Mouse (Mus musculus) liver, embryonic 12.5 days (tissue): ENCODE results near the gene Trmu. TPM values are rescaled to one million over a fixed set of nuclear protein-coding genes. Genes with fewer than 3 reads are reported as not detected.

Experiments used
- ATAC-seq: fragments of 200-750 bp; cut with Nextera tagmentation; 2 replicates; pipeline ENCODE4 v1.8.0; 2017; ENCODE audit warnings: moderate number of reproducible peaks, mild to moderate bottlenecking, moderate library complexity
- H3K27ac ChIP-seq: fragments of 300-500 bp; sonication (generic); 2 replicates; pipeline ENCODE4 v1.5.1; 2016; ENCODE audit warnings: mild to moderate bottlenecking
- H3K27me3 ChIP-seq: fragments of 300-500 bp; sonication (generic); replicated peaks from 2 replicates; pipeline ENCODE4 v1.6.1; 2016; ENCODE audit warnings: mild to moderate bottlenecking, moderate library complexity
- H3K36me3 ChIP-seq: fragments of 300-500 bp; sonication (generic); 2 replicates; pipeline ENCODE4 v1.6.1; 2016; ENCODE audit warnings: mild to moderate bottlenecking, moderate library complexity
- H3K4me1 ChIP-seq: fragments of 300-500 bp; sonication (generic); 2 replicates; pipeline ENCODE4 v1.6.1; 2016
- H3K4me2 ChIP-seq: fragments of 300-500 bp; sonication (generic); 2 replicates; pipeline ENCODE4 v1.6.1; 2016; ENCODE audit warnings: mild to moderate bottlenecking, moderate library complexity
- H3K4me3 ChIP-seq: fragments of 300-500 bp; sonication (generic); 2 replicates; pipeline ENCODE4 v1.5.1; 2016; ENCODE audit warnings: mild to moderate bottlenecking, moderate library complexity
- H3K9ac ChIP-seq: fragments of 300-500 bp; sonication (generic); 2 replicates; pipeline ENCODE4 v1.6.1; 2016; ENCODE audit warnings: mild to moderate bottlenecking, moderate library complexity
- H3K9me3 ChIP-seq: fragments of 300-500 bp; sonication (generic); replicated peaks from 2 replicates; pipeline ENCODE4 v1.6.1; 2016; ENCODE audit warnings: mild to moderate bottlenecking, moderate library complexity
- WGBS: fragments of 180-500 bp; shearing (Covaris S2); methylation state at CpG from one replicate; pipeline ENCODE4 v1.1.7; 2016; ENCODE audit not compliant: insufficient replicate concordance; 5-methylcytosine and 5-hydroxymethylcytosine counted together
- polyA plus RNA-seq: library from polyadenylated mRNA; unstranded; fragments of >200 nt; fragmentation: Nextera tagmentation; extraction: Ambion mirVana; gene quantifications from 2 replicates; pipeline ENCODE4 v1.2.1, GENCODE M21; 2016

Trmu gene
- polyA plus RNA-seq, 1 experiment from 2014 or later = 22.1 TPM

DNA sequence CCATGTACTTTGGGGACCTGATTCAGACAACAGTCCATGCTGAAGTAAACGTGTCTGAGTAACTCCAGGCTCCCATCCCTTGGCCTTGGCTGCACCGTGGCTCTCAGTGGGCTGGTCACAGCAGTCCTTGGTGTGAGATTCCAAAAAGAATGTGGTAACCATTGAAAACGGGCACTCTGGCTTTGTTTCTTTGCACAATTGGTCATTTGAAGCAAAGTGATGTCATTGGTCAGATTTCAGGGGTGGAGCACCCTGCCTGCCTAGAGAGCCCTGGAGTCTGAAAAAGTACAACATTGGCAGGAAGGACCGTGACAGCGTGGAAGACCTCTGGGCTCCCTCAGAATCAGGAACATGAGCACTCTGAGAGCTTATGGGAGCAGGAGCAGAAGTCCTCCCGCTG, 20.3 kb downstream of the Trmu start:
- no peak overlapping the region for H3K4me3 ChIP-seq
- peaks cover 8% of the 10 kb centered on the region; the same call in 1 of the 2 replicates for H3K27me3 ChIP-seq
- no peak for ATAC-seq
- peaks cover 10% of the 10 kb centered on the region; the same call in 1 of the 2 replicates for H3K4me1 ChIP-seq
- WGBS = 65% methylated on average over 6 of the region's 6 CpGs
- no peak overlapping the region for H3K9ac ChIP-seq
- H3K27ac ChIP-seq = no peak overlapping the region
- no peaks in the 10 kb centered on the region for H3K9me3 ChIP-seq
- peaks cover 38% of the 10 kb centered on the region for H3K36me3 ChIP-seq
- no peak overlapping the region for H3K4me2 ChIP-seq

DNA sequence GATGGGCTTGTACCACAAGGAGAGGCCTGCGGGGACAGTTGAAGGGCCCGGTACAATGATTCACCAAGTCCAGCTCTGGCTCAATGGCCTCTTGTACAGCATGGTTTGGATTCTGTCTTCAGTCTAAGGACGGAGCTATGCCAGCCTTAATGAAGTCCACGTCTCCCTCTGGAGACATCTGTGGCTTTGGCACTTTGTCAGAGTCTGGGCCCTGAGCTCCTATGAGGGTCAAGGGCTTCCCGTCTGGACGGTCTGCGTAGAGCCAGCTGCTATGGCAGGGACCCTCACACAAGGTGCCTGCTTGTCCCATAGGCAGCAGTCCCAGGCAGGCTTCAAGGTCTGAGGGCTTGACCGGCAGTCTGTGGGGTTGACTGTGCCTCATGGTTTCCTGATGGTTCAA, 21.2 kb downstream of the Trmu start:
- H3K4me1 ChIP-seq = peaks cover 10% of the 10 kb centered on the region; the same call in 1 of the 2 replicates
- 82% methylated on average over 8 of the region's 8 CpGs for WGBS
- no peak overlapping the region for H3K9ac ChIP-seq
- H3K9me3 ChIP-seq = no peaks in the 10 kb centered on the region
- no peak for ATAC-seq
- peaks cover 8% of the 10 kb centered on the region; the same call in 1 of the 2 replicates for H3K27me3 ChIP-seq
- no peak overlapping the region for H3K4me3 ChIP-seq
- no peak overlapping the region for H3K4me2 ChIP-seq
- H3K36me3 ChIP-seq = peaks cover 29% of the 10 kb centered on the region
- H3K27ac ChIP-seq = no peak overlapping the region

DNA sequence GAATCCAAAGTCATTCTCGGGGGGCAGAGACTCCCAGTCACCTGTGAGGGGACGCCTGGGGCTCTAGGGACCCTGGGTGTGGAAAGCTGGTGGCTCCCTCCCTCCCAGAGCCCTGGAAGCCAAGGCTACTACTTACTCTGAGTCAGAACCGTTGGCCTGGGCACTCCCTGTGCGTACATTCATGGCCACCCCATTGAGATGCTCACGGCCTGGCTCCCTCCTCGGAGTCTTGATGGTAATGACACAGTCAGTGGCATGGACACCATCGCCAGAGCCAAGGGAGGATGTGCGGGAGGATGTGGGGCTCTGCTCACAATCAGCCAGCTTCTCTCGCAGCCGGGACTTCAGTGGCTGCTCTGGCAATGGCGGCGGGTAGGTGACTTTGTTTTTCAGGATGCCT, 21.7 kb downstream of the Trmu start:
- Histone ChIP-seq H3K4me3 (no peak overlapping the region), H3K36me3 (peaks cover 24% of the 10 kb centered on the region), H3K4me1 (peaks cover 10% of the 10 kb centered on the region; the same call in 1 of the 2 replicates), H3K9me3 (no peaks in the 10 kb centered on the region), H3K9ac (no peak overlapping the region), H3K27me3 (peaks cover 8% of the 10 kb centered on the region; the same call in 1 of the 2 replicates), H3K27ac (no peak overlapping the region), H3K4me2 (no peak overlapping the region)
- no peak for ATAC-seq
- WGBS = 70% methylated on average over 12 of the region's 12 CpGs

DNA sequence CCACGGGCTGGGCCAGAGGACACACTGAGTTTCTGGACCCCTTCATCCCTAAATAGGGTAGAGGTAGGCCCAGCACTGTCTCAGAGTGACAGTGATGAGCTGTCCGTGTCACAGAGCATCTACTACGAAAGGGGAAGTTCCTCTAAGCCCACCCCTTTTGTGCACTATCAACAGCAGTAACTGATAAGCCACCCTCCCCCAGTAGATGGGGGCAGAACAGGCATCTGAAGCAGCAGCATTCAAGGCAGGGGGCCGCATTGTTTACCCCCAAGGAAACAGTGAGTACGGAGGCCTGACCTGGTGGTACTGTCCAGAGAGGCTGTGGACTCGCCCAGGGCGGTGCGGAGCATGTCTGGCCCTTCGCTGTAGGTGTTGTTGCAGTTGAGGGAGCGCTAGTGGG, 23.4 kb downstream of the Trmu start:
- no peak overlapping the region for H3K27ac ChIP-seq
- H3K4me3 ChIP-seq = no peak overlapping the region
- no peaks in the 10 kb centered on the region for H3K9me3 ChIP-seq
- peaks cover 8% of the 10 kb centered on the region for H3K36me3 ChIP-seq
- no peak overlapping the region for H3K9ac ChIP-seq
- peaks cover 10% of the 10 kb centered on the region; the same call in 1 of the 2 replicates for H3K4me1 ChIP-seq
- no peak for ATAC-seq
- H3K4me2 ChIP-seq = no peak overlapping the region
- WGBS = 40% methylated on average over 10 of the region's 10 CpGs
- peaks cover 11% of the 10 kb centered on the region; the same call in 1 of the 2 replicates for H3K27me3 ChIP-seq

DNA sequence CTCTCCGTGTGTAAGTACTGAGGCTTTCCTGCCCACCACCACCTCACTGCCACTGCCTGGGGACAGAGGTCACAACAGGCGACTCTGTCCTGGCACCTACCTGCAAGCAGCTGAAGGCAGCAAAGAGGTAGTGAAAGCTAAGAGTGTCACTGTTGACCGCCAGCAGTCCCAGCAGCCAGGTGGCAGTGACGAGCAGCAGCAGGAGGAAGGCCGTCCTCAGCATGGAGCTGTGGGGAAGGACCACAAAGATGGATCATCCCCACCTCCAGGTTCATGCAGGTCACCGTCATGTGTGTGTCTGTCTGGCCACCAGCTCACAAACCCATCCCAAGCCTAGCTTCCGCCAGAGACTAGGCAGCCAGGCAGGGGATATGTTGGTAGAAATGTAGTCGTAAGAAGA, 24.7 kb downstream of the Trmu start:
- no peak overlapping the region for H3K4me3 ChIP-seq
- H3K9me3 ChIP-seq = no peaks in the 10 kb centered on the region
- H3K36me3 ChIP-seq = no peaks in the 10 kb centered on the region
- no peak for ATAC-seq
- no peak overlapping the region for H3K9ac ChIP-seq
- peaks cover 13% of the 10 kb centered on the region; the same call in 1 of the 2 replicates for H3K27me3 ChIP-seq
- peaks cover 14% of the 10 kb centered on the region; the same call in 1 of the 2 replicates for H3K4me1 ChIP-seq
- no peak overlapping the region for H3K27ac ChIP-seq
- no peak overlapping the region for H3K4me2 ChIP-seq
- 47% methylated on average over 8 of the region's 8 CpGs for WGBS

DNA sequence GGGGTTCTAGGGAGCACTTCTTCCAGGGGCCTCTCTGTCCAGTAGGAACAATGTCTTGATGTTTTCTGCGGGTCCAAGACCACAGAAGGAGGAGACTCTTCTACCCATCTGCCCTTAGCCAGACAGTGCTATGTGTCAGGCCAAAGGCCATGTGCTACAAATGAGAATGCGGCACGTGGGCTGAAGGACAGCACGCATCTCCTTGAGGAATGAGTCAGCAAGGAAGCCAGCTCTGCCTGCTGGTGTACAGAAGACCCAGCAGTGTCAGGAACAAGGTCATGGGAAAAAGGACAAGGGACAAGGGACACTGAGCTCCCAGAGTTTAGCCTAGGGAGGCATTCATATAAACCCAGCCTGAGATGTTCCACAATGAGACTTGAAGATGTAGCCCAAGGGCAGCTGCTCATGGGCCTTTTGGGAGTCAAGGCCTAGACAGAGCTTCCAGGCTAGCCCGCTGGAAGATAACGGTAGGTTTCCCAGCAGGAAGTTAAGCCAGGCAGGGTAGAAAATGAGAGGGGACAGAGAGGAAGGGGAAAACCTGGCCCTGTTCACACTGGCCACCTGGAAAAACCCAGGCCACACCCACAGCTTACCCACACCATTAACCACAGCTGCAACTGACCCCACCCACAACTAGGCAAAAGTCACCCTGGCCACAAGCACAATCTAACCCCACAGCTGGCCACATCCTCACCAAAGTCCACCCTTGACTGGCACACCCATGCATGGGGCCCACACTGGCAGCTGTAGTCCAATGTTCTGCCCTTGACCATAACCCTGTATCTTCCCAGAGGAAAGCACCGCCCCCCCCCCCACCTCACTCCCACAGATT, 29.8 kb downstream of the Trmu start:
- ATAC-seq = no peak; the same call in 1 of the 2 replicates

DNA sequence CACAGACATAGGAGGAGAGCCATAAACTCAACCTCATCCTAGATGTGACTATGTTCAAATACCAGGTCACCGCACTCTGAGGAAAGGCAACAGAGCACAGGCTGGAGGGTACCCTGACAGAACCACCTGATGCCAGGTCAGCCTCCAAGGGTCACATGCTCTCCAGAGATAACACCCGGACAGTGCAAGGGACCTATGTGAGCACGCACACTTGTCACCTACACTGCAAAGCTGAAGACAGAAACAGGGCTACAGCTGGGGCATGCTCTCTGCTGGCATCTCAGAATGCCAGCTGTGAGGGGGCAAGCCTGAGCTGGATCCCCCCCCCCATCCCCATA, 30.3 kb downstream of the Trmu start:
- no peak overlapping the region for H3K4me2 ChIP-seq
- 70% methylated on average over 3 of the region's 3 CpGs for WGBS
- H3K9ac ChIP-seq = no peak overlapping the region
- peaks cover 7% of the 10 kb centered on the region; the same call in 1 of the 2 replicates for H3K4me1 ChIP-seq
- H3K27me3 ChIP-seq = peaks cover 11% of the 10 kb centered on the region
- H3K27ac ChIP-seq = no peak overlapping the region
- H3K36me3 ChIP-seq = no peaks in the 10 kb centered on the region
- H3K9me3 ChIP-seq = no peaks in the 10 kb centered on the region
- H3K4me3 ChIP-seq = no peak overlapping the region
- ATAC-seq = no peak; the same call in 1 of the 2 replicates

More for the DNA sequence above, 29.8 kb downstream of the Trmu start:
- Histone ChIP-seq H3K9me3 (no peaks in the 10 kb centered on the region), H3K27me3 (peaks cover 11% of the 10 kb centered on the region), H3K4me2 (no peak overlapping the region), H3K9ac (no peak overlapping the region), H3K27ac (no peak overlapping the region), H3K4me1 (peaks cover 7% of the 10 kb centered on the region; the same call in 1 of the 2 replicates), H3K36me3 (no peaks in the 10 kb centered on the region), H3K4me3 (no peak overlapping the region)
- 59% methylated on average over 7 of the region's 7 CpGs for WGBS

DNA sequence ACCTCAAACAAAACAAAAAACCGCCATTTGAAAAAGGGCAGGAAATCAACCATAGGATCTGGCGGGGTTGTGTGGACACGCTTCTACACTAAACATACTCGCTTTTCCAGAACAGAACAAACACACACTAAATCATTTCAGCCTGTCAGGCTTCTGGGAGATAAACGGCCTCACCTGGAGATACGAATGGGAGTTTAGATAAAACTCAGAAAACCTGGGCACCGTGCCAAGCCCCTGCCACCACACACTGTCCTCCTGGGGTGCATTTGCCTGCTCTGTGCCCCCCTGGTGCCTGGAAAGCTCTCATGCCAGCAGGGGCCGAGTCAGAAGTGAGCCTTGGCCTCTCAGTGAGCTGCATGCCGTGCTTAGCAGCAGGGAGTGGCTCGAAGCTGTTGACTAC, 30.8 kb downstream of the Trmu start:
- ATAC-seq = no peak
- no peak overlapping the region for H3K9ac ChIP-seq

DNA sequence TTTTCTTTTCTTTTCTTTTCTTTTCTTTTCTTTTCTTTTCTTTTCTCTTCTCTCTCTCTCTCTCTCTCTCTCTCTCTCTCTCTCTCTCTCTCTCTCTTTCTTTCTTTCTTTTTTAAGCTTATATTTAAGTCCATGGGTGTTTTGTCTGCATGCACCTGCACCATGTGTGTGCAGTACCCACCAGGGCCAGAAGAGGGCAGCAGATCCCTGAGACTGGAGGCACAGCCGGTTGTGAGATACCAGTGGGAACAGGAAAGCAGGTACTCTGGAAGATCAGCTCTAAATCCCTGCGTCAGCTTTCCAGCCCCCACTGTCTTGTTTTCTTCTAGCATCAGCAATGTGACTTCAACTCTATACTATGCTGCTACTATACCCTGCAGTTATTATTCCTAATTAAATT, 34.5 kb downstream of the Trmu start:
- Histone ChIP-seq H3K9ac (no peak overlapping the region), H3K4me3 (no peak overlapping the region), H3K9me3 (no peaks in the 10 kb centered on the region), H3K27ac (no peak overlapping the region), H3K4me1 (peaks cover 5% of the 10 kb centered on the region; the same call in 1 of the 2 replicates), H3K36me3 (no peaks in the 10 kb centered on the region), H3K27me3 (peaks cover 6% of the 10 kb centered on the region), H3K4me2 (no peak overlapping the region)
- WGBS = 22% methylated on average over 2 of the region's 2 CpGs
- no peak for ATAC-seq

More for the DNA sequence above, 30.8 kb downstream of the Trmu start:
- Histone ChIP-seq H3K4me2 (no peak overlapping the region), H3K27me3 (peaks cover 11% of the 10 kb centered on the region), H3K9me3 (no peaks in the 10 kb centered on the region), H3K4me3 (no peak overlapping the region), H3K4me1 (peaks cover 7% of the 10 kb centered on the region; the same call in 1 of the 2 replicates), H3K36me3 (no peaks in the 10 kb centered on the region), H3K27ac (no peak overlapping the region)
- 58% methylated on average over 10 of the region's 10 CpGs for WGBS

DNA sequence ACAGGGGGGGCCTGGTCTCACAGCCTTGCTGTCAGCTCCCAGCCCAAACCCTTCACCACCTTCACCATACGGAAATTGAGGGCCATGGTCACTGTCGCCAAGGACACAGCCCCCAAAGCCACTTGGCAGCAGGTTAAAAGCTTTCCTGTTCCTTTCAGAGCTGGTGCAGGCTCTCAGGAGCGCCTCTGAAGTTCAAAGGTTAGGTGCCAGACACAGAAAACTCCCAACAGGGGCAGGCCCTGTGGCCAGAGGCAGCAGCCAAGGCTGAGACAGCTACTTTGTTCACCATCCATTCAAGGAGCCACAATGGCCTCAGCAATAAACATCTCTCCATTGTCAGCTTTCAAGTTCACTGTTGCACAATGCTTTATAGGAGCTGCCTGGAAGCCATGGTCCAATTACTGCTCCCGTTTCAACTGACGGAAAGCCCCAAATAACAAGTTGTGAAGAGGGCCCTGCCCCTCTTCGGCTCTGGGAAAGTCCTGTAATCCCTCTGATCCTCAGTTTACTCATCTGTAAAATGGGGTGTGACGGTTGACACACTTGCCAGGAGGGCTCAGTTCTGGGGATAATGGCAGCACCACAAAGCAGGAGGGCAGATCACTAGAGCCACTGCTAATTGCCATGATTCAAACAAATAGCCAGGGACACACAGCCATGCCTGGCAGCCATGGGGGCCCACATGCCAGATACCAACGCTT, 40.2 kb downstream of the Trmu start:
- Histone ChIP-seq H3K9ac (no peak overlapping the region), H3K4me2 (no peak overlapping the region), H3K36me3 (no peaks in the 10 kb centered on the region), H3K4me3 (no peak overlapping the region), H3K4me1 (no peaks in the 10 kb centered on the region), H3K27ac (no peak overlapping the region), H3K27me3 (0 out of 2 replicates have a peak, but pooled peaks cover 2% of the 10 kb centered on the region), H3K9me3 (no peaks in the 10 kb centered on the region)
- 50% methylated on average over 8 of the region's 8 CpGs for WGBS
- ATAC-seq = no peak

DNA sequence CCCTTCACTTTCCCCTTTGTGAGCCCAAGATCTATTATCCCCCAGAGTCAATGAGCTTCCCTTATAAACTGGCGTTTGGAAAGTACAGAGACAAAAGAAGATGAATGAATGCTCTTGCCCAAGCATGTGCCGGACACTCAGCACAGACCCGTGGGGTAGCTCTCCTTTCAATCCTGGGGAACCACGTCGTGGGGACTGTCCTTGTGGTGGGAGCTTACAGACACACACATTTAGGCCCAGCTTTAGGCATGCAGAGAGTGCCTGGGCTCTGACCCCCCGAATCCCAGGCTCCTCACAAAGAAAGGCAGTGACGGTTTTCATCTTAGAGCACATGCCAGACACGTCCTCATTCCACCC, 40.8 kb downstream of the Trmu start:
- H3K4me1 ChIP-seq = no peaks in the 10 kb centered on the region
- H3K9me3 ChIP-seq = no peaks in the 10 kb centered on the region
- no peak for ATAC-seq
- 68% methylated on average over 8 of the region's 8 CpGs for WGBS
- H3K4me3 ChIP-seq = no peak overlapping the region
- no peak overlapping the region for H3K27ac ChIP-seq
- no peaks in the 10 kb centered on the region for H3K36me3 ChIP-seq
- H3K4me2 ChIP-seq = no peak overlapping the region
- H3K27me3 ChIP-seq = 0 out of 2 replicates have a peak, but pooled peaks cover 2% of the 10 kb centered on the region
- H3K9ac ChIP-seq = no peak overlapping the region

DNA sequence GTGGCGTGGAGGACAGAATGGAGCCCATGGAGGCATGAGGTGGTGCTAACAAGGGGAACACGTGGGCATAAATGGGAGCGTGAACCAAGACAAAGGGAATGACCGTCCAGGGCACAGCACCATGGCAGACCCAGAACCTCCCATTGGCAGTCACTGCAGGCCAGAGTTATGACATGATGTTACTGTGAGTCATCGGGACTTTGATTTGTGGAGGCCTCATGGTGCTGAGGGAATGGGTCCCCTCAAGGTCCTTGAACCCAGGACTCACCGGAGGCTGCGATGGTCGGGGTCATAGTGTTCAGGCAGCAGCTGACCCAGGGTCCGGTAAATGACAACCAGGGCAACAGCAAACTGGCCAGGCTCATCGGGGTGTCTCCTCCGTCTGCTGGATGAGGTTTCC, 42.7 kb downstream of the Trmu start:
- Histone ChIP-seq H3K9ac (no peak overlapping the region), H3K4me2 (no peak overlapping the region), H3K9me3 (no peaks in the 10 kb centered on the region), H3K36me3 (no peaks in the 10 kb centered on the region), H3K4me1 (no peaks in the 10 kb centered on the region), H3K27me3 (peaks cover 2% of the 10 kb centered on the region; the same call in 1 of the 2 replicates), H3K27ac (no peak overlapping the region), H3K4me3 (no peak overlapping the region)
- no peak for ATAC-seq
- WGBS = 74% methylated on average over 11 of the region's 11 CpGs
